Mouse (Mus musculus): ENCODE data around the gene Ms4a6b. TPM values are rescaled to one million over a fixed set of nuclear protein-coding genes. Genes with fewer than 3 reads are reported as not detected.
"Not testable (repeated sequence)": the region's sequence is repeated elsewhere in the genome, so short reads cannot be mapped to it uniquely, and the experiment has no call there.

The Ms4a6b gene
- 1 to 10 TPM; 1.2 to 2.1 TPM for total RNA-seq (2021)
- long read RNA-seq, result 0 reads

DNA sequence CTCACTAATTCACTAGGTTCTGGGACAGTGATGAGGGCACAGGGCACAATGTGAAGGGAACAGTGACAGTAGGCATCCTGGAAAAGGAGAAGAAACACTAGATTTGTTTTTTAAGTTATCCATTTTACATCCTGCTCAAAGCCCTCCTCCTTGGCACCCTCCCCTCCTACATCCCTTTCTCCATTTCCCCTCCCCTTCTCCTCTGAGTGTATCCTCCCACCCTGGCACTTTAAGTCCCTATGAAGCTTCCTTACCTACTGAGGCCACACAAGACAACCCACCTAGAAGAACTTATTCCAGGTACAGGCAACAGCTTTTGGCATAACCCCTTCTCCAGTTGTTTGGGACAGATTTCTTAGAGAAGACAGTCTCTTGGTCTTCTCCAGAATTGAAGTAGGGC lies at the start of gene Ms4a6b:
TSS of gene Ms4a6b (plus strand) at position 267 of the 400 bp plus-strand sequence.
- no peak for DNase-seq (ENCODE audit: low spot score in 2 of 2)

DNA sequence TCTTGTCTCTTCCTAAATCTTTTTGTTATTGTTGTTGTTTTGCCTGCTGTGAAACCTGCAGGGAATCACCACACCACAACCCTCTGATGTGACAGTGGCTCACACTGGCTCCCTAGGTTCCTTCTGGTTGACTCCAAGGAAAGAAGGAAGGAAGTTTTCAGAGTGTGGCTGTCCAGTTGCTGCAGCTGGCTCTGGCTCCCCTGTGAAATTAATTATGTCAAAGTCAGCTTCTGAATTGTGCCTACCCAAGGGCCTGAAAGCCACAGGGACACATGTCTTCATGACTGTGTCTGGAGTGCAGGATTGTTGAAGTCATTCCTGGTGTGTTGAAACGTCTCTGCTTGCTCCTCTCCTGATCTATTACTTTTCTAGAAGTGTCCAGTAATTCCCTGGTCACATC lies 48.0 kb upstream of the Ms4a6b start:
- not testable (repeated sequence) for DNase-seq (ENCODE audit: low spot score in 2 of 2)

DNA sequence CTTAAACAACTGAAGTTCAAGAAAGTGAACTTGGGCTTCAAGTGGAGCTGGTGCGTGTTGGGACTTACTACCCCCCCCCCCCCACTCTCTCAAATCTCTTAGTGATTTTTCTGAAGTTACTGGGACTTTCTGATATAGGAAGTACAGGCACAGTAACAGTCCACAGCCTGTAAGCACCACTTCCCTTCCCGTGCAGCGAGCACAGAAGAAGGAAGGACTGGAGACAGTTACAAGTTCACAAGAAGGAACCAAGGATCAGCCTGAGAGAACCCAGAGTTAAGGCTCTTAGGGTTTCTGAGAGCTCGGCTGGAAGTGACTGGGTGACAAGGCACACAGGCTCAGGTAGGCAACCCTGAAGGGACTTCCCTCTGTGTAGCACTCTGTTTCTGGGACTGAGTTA lies 47.1 kb upstream of the Ms4a6b start, which contains the start of gene Ms4a6c:
TSS of gene Ms4a6c (plus strand) at position 152 of the 400 bp plus-strand sequence.
- DNase-seq (ENCODE audit: low spot score in 2 of 2), result not testable (repeated sequence)

GRCm38 (mm10) chr19:11479714-11480113 lies 36.6 kb upstream of the Ms4a6b start:
- DNase-seq (ENCODE audit: low spot score in 2 of 2), result no peak

DNA sequence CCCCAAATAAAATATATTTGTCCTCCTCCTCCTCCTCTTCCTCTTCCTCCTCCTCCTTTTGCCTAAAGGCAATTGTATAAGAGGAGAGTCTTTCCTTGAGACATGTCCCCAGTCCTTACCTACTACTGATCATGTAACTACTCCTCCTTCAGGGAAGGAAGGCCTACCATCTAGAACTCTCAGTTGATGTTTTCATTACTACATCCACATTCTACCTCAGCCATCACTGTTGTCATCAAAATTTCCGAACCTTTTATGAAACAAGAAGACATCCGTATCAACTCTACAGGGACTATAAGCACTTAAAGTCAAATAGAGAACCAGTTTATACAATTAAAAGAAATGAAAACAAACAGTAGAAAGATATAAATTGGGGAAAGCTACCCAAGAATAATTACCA lies 33.6 kb upstream of the Ms4a6b start:
- no peak for DNase-seq (ENCODE audit: low spot score in 2 of 2)

GRCm38 (mm10) chr19:11483941-11484340 lies 32.4 kb upstream of the Ms4a6b start:
- no peak for DNase-seq (ENCODE audit: low spot score in 2 of 2)

GRCm38 (mm10) chr19:11484388-11484787 lies 31.9 kb upstream of the Ms4a6b start:
- DNase-seq (ENCODE audit: low spot score in 2 of 2), result no peak

GRCm38 (mm10) chr19:11485266-11485665 lies 31.0 kb upstream of the Ms4a6b start:
- DNase-seq (ENCODE audit: low spot score in 2 of 2), result no peak

DNA sequence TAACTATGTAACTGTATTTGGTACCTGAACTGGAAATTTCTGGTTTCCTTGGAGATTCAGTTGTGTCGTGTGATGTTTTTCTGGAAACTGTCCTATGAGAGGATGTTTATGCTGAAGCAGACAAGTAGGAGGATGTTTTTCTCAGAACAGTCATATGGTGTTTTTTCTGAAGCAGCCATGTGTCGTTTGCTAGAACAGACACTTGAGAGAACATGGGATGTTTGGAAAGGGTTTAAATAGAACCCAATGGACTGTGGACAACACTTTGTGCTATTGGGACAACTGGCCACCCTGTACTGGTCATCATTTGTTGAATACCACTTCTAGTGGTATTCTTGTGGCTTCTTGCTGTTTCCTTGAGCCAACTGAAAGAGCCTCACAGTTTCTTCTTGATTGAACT lies 30.6 kb upstream of the Ms4a6b start, which contains the start of gene Gm8369:
TSS of gene Gm8369 (plus strand) at position 193 of the 400 bp plus-strand sequence.
- no peak for DNase-seq (ENCODE audit: low spot score in 2 of 2)

DNA sequence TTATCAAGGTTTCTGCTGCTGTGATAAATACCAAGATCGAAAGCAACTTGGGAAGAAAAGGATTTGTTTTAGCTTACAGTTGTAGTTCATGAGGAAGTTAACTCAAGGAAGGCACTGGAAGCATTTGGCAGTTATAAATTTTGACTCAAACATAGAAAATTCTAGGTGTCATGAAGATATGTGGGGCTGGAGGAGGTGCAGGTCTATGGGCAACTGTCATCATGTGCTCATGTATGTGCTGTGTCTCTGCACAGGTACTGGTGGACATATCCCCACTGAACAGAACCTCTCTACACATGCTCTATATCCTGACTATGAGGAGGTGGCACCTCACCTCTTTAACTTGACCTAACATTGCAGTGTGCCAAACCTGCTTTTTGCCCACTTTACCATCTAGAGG lies 29.7 kb upstream of the Ms4a6b start:
- DNase-seq (ENCODE audit: low spot score in 2 of 2), result no peak

- no peak for DNase-seq (ENCODE audit: low spot score in 2 of 2)
These were observed 24.7 kb upstream of the Ms4a6b start for GRCm38 (mm10) chr19:11491406-11492189.

DNA sequence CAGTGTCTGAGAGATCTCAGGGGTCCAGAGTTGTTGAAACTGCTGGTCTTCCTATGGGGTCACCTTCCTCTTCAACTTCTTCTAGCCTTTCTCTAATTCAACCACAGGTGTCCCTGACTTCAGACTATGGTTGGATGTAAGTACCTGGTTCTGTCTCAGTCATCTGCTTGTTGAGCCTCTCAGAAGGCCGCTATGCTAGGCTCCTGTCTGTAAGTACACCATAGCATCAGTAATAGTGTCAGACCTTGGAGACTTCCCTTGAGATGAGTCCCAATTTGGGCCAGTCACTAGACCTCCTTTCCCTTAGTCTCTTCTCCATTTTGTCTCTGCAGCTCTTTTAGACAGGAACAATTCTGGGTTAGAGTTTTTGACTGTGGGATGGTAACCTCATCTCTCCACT lies 23.6 kb upstream of the Ms4a6b start:
- DNase-seq (ENCODE audit: low spot score in 2 of 2), result no peak

- no peak for DNase-seq (ENCODE audit: low spot score in 2 of 2)
These were observed 21.8 kb upstream of the Ms4a6b start for GRCm38 (mm10) chr19:11494519-11494918.

GRCm38 (mm10) chr19:11496361-11496760 lies 20.0 kb upstream of the Ms4a6b start:
- DNase-seq (ENCODE audit: low spot score in 2 of 2), result no peak

DNA sequence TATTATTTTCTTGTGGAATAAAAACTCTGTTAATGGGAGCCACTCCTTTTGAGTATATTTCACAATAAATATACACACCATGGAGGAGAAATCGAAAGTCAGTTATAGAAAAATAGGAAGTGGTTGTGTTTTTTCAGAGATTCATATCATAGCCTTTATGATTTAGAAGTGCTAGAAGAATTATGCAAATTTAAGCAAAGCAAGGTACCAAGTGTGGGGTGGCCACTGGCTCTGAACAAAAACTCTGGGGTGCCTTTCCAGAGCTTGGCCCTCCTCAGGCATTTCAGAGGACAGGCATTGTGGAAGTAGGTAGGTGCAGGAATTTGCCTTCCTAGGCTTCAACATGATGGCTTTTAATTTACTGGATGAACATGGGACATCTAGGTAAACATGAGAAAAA lies 19.0 kb upstream of the Ms4a6b start:
- not testable (repeated sequence) for DNase-seq (ENCODE audit: low spot score in 2 of 2)

- no peak for DNase-seq (ENCODE audit: low spot score in 2 of 2)
These were observed 15.5 kb upstream of the Ms4a6b start for GRCm38 (mm10) chr19:11500796-11501195.

DNA sequence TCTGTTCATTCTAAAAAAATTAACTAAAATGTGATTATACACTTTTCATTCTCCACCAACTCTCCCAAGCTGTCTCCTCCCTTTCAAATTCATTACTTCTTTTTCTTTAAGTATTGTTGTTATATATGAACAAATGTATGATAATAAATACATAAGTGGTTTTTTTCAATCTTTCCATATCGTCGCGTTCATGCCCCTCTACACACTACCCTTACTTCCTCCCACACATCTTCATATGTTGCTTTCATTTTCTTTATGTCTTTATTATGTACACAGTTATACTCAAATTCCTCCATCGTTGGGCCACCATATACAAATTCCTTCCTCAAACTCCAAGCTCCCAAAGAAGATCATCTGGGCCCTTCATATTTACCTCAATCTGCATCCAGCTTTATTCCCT lies 15.0 kb upstream of the Ms4a6b start:
- no peak for DNase-seq (ENCODE audit: low spot score in 2 of 2)

DNA sequence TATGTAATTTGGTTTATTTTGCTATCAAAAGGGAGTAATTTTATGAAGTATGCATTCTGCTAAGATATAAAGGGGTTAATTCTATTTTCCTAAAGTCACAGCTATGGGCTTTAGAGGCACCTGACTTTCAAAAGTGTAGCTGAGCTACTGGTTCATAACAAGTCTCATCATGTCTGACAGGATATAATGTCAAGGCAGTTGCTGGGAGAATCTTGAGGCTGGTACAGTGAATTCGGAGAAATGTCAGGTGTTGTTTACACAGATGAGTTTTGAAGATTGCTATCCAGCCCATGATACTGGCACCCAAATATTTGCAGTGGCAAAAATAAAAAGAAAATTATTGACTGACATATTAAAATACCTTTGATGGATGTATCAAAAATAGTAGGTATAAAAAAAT lies 11.5 kb upstream of the Ms4a6b start:
- no peak for DNase-seq (ENCODE audit: low spot score in 2 of 2)

GRCm38 (mm10) chr19:11513458-11513857 lies 2.9 kb upstream of the Ms4a6b start:
- DNase-seq (ENCODE audit: low spot score in 2 of 2), result no peak

- DNase-seq (ENCODE audit: low spot score in 2 of 2), result no peak
These were observed 533 bp downstream of the Ms4a6b start for GRCm38 (mm10) chr19:11516845-11517244.

GRCm38 (mm10) chr19:11517373-11517772 lies 1.1 kb downstream of the Ms4a6b start:
- DNase-seq (ENCODE audit: low spot score in 2 of 2), result not testable (repeated sequence)

GRCm38 (mm10) chr19:11518356-11518755 lies 2.0 kb downstream of the Ms4a6b start:
- not testable (repeated sequence) for DNase-seq (ENCODE audit: low spot score in 2 of 2)

DNA sequence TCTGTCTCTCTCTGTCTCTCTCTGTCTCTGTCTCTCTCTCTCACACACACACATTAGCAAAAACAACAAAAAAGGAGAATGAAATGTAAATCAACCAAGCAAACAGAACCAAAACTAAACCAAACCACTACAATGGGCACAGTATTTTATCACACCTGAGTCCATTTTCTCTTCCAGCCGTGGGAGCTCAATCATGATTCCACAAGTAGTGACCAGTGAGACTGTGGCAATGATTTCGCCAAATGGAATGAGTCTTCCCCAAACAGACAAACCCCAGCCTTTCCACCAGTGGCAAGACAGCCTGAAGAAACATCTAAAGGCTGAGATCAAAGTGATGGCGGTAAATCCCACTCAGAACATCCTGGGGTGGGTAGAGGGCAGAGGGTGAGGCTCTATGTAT lies 3.8 kb downstream of the Ms4a6b start:
- no peak for DNase-seq (ENCODE audit: low spot score in 2 of 2)

Data from layer of hippocampus, postnatal 10 days (tissue).